Mouse (Mus musculus) hindbrain, postnatal 0 days (tissue): ENCODE data around the gene Plppr1. TPM values are rescaled to one million over a fixed set of nuclear protein-coding genes. Genes with fewer than 3 reads are reported as not detected.

Experiments used
- ATAC-seq: fragments of 200-750 bp; cut with Nextera tagmentation; 2 replicates; pipeline ENCODE4 v1.8.0; 2017; ENCODE audit warnings: mild to moderate bottlenecking, moderate TSS enrichment, moderate library complexity
- DNase-seq: peaks from one replicate; pipeline ENCODE4 v3.0.0-alpha.2; 2015; ENCODE audit warnings: low spot score
- H3K27ac ChIP-seq: fragments of 300-500 bp; sonication (generic); 2 replicates; pipeline ENCODE4 v1.5.1; 2014; ENCODE audit warnings: mild to moderate bottlenecking
- H3K27me3 ChIP-seq: fragments of 300-500 bp; sonication (generic); 2 replicates; pipeline ENCODE4 v1.6.1; 2014; ENCODE audit warnings: low read length, mixed read lengths; ENCODE audit not compliant: insufficient read depth
- H3K36me3 ChIP-seq: fragments of 300-500 bp; sonication (generic); 2 replicates; pipeline ENCODE4 v1.6.1; 2014; ENCODE audit warnings: low read length, mixed read lengths; ENCODE audit not compliant: insufficient read depth
- H3K4me1 ChIP-seq: fragments of 300-500 bp; sonication (generic); 2 replicates; pipeline ENCODE4 v1.6.1; 2014; ENCODE audit warnings: antibody characterized with exemption, low read length, mixed read lengths; ENCODE audit not compliant: insufficient read depth
- H3K4me2 ChIP-seq: fragments of 300-500 bp; sonication (generic); 2 replicates; pipeline ENCODE4 v1.6.1; 2014; ENCODE audit warnings: low read depth, mild to moderate bottlenecking, low read length, moderate library complexity, mixed read lengths
- H3K4me3 ChIP-seq: fragments of 300-500 bp; sonication (generic); 2 replicates; pipeline ENCODE4 v1.5.1; 2014; ENCODE audit warnings: low read length
- H3K9ac ChIP-seq: fragments of 300-500 bp; sonication (generic); replicated peaks from 2 replicates; pipeline ENCODE4 v1.6.1; 2014; ENCODE audit warnings: mild to moderate bottlenecking, low read length, moderate library complexity, mixed read lengths
- H3K9me3 ChIP-seq: fragments of 300-500 bp; sonication (generic); 2 replicates; pipeline ENCODE4 v1.6.1; 2016; ENCODE audit warnings: low read length, mixed read lengths
- CTCF ChIP-seq: IDR thresholded peaks from 2 replicates; pipeline ENCODE4 v1.5.1; 2016; ENCODE audit warnings: antibody characterized with exemption, control low read depth, low read depth
- WGBS: fragments of 180-500 bp; shearing (Covaris S2); extraction: QIAGEN DNeasy Blood & Tissue Kit; methylation state at CpG from one replicate; pipeline ENCODE4 v1.1.7; 2014; 5-methylcytosine and 5-hydroxymethylcytosine counted together
- polyA plus RNA-seq: library from polyadenylated mRNA; unstranded; fragments of >200 nt; fragmentation: Nextera tagmentation; extraction: Ambion mirVana; gene quantifications from 2 replicates; pipeline ENCODE4 v1.2.1, GENCODE M21; 2015
- total RNA-seq: library from RNA; depleted of rRNA; stranded (reverse); fragments of >200 nt; gene quantifications from 2 replicates; pipeline ENCODE4 v1.2.3, GENCODE M21; 2014

Gene Plppr1
- total and polyA plus RNA-seq, 2 experiments from 2014 or later = 38.7 to 53.1 TPM

- DNase-seq = no peak
- Histone ChIP-seq H3K9ac (no peak overlapping the region), H3K4me2 (no peak overlapping the region), H3K4me1 (no peaks in the 10 kb centered on the region), H3K9me3 (no peaks in the 10 kb centered on the region), H3K4me3 (no peak overlapping the region), H3K27ac (no peak overlapping the region), H3K36me3 (no peaks in the 10 kb centered on the region), H3K27me3 (no peaks in the 10 kb centered on the region)
- WGBS = 72% methylated on average over 1 of the region's 1 CpGs
- no peak for TF ChIP-seq CTCF
- ATAC-seq = no peak
Observed at GRCm38 (mm10) chr4:49156781-49157180, 97.7 kb downstream of the Plppr1 start.

GRCm38 (mm10) chr4:49163285-49163684 is 104.2 kb downstream of the Plppr1 start:
- Histone ChIP-seq H3K36me3 (no peaks in the 10 kb centered on the region), H3K27ac (no peak overlapping the region), H3K27me3 (no peaks in the 10 kb centered on the region), H3K4me3 (no peak overlapping the region), H3K9ac (no peak overlapping the region), H3K4me1 (no peaks in the 10 kb centered on the region), H3K4me2 (no peak overlapping the region), H3K9me3 (no peaks in the 10 kb centered on the region)
- 0 out of 2 replicates have a peak, but pooled peaks have one; percentile 55 for ATAC-seq
- WGBS = 73% methylated on average over 3 of the region's 3 CpGs
- no peak for DNase-seq
- TF ChIP-seq CTCF = no peak

GRCm38 (mm10) chr4:49166391-49166790 is 107.3 kb downstream of the Plppr1 start:
- Histone ChIP-seq H3K9ac (no peak overlapping the region), H3K4me1 (no peaks in the 10 kb centered on the region), H3K36me3 (no peaks in the 10 kb centered on the region), H3K27ac (no peak overlapping the region), H3K27me3 (no peaks in the 10 kb centered on the region), H3K4me3 (no peak overlapping the region), H3K9me3 (no peaks in the 10 kb centered on the region), H3K4me2 (no peak overlapping the region)
- no peak for ATAC-seq
- no peak for DNase-seq
- no peak for TF ChIP-seq CTCF
- 75% methylated on average over 3 of the region's 3 CpGs for WGBS

- no peak for TF ChIP-seq CTCF
- Histone ChIP-seq H3K9ac (no peak overlapping the region), H3K4me3 (no peak overlapping the region), H3K9me3 (no peaks in the 10 kb centered on the region), H3K4me2 (no peak overlapping the region), H3K4me1 (no peaks in the 10 kb centered on the region), H3K36me3 (no peaks in the 10 kb centered on the region), H3K27me3 (no peaks in the 10 kb centered on the region), H3K27ac (no peak overlapping the region)
- 86% methylated on average over 5 of the region's 5 CpGs for WGBS
- no peak for ATAC-seq
- DNase-seq = no peak
Observed at GRCm38 (mm10) chr4:49167030-49167429, 108.0 kb downstream of the Plppr1 start.

- no peak overlapping the region for H3K27ac ChIP-seq
- no peaks in the 10 kb centered on the region for H3K27me3 ChIP-seq
- TF ChIP-seq CTCF = no peak
- H3K9ac ChIP-seq = no peak overlapping the region
- WGBS = 60% methylated on average over 1 of the region's 1 CpGs
- H3K9me3 ChIP-seq = no peaks in the 10 kb centered on the region
- H3K4me3 ChIP-seq = no peak overlapping the region
- DNase-seq (peak; percentile 23), ATAC-seq (no peak)
- H3K4me2 ChIP-seq = no peak overlapping the region
- H3K4me1 ChIP-seq = no peaks in the 10 kb centered on the region
- no peaks in the 10 kb centered on the region for H3K36me3 ChIP-seq
Observed at GRCm38 (mm10) chr4:49169498-49169897, 110.4 kb downstream of the Plppr1 start.

GRCm38 (mm10) chr4:49178101-49178500 is 119.0 kb downstream of the Plppr1 start:
- no peak for ATAC-seq
- no peak for DNase-seq
- H3K4me1 ChIP-seq = no peaks in the 10 kb centered on the region
- no peaks in the 10 kb centered on the region for H3K36me3 ChIP-seq
- no peak overlapping the region for H3K4me2 ChIP-seq
- no peaks in the 10 kb centered on the region for H3K9me3 ChIP-seq
- H3K9ac ChIP-seq = no peak overlapping the region
- TF ChIP-seq CTCF = no peak
- H3K4me3 ChIP-seq = no peak overlapping the region
- H3K27ac ChIP-seq = no peak overlapping the region
- H3K27me3 ChIP-seq = no peaks in the 10 kb centered on the region
- WGBS = 91% methylated on average over 2 of the region's 2 CpGs

GRCm38 (mm10) chr4:49178891-49179290 is 119.8 kb downstream of the Plppr1 start:
- Histone ChIP-seq H3K27me3 (no peaks in the 10 kb centered on the region), H3K4me1 (no peaks in the 10 kb centered on the region), H3K9ac (no peak overlapping the region), H3K4me3 (no peak overlapping the region), H3K36me3 (no peaks in the 10 kb centered on the region), H3K9me3 (no peaks in the 10 kb centered on the region), H3K27ac (peak overlapping the region; percentile 48; the same call in 1 of the 2 replicates), H3K4me2 (no peak overlapping the region)
- no peak for TF ChIP-seq CTCF
- DNase-seq (peak; percentile 45), ATAC-seq (peak; percentile 61; the same call in 1 of the 2 replicates)
- WGBS = 39% methylated on average over 3 of the region's 3 CpGs
